Mouse (Mus musculus) retina, embryonic 14.5 days (tissue): ENCODE measurements around the gene Ezr.
A peak's percentile ranks its signal among the peaks of the same experiment; 100 is the strongest.

Experiments used
- DNase-seq: peaks from one replicate; pipeline ENCODE4 v3.0.0-alpha.2; 2015; ENCODE audit warnings: low spot score

The Ezr gene

GRCm38 (mm10) chr17:6789581-6790118 is 7.1 kb upstream of the Ezr start:
- DNase-seq = no peak

- DNase-seq = no peak
Observed at GRCm38 (mm10) chr17:6789103-6789502, 6.5 kb upstream of the Ezr start.

- DNase-seq = no peak
Observed at GRCm38 (mm10) chr17:6787241-6787640, 4.7 kb upstream of the Ezr start.

GRCm38 (mm10) chr17:6783756-6784357 is 1.3 kb upstream of the Ezr start:
- DNase-seq = peak; percentile 65

- DNase-seq = peak; percentile 62
Observed at GRCm38 (mm10) chr17:6783006-6783661, 550 bp upstream of the Ezr start.

GRCm38 (mm10) chr17:6782033-6782526 is 504 bp downstream of the Ezr start:
- DNase-seq = peak; percentile 44

- DNase-seq = no peak
Observed at GRCm38 (mm10) chr17:6781273-6781672, 1.3 kb downstream of the Ezr start.

- DNase-seq = no peak
Observed at GRCm38 (mm10) chr17:6780521-6781115, 2.0 kb downstream of the Ezr start.

- no peak for DNase-seq
Observed at GRCm38 (mm10) chr17:6779632-6780031, 3.0 kb downstream of the Ezr start.

- peak; percentile 61 for DNase-seq
Observed at GRCm38 (mm10) chr17:6778771-6779509, 3.6 kb downstream of the Ezr start.

- DNase-seq = peak; percentile 76
Observed at GRCm38 (mm10) chr17:6778332-6778683, 4.3 kb downstream of the Ezr start.

GRCm38 (mm10) chr17:6777629-6778331 is 4.8 kb downstream of the Ezr start:
- DNase-seq = no peak

- no peak for DNase-seq
Observed at GRCm38 (mm10) chr17:6777061-6777460, 5.5 kb downstream of the Ezr start.

GRCm38 (mm10) chr17:6776576-6776975 is 6.0 kb downstream of the Ezr start:
- DNase-seq = no peak

- no peak for DNase-seq
Observed at GRCm38 (mm10) chr17:6776123-6776522, 6.5 kb downstream of the Ezr start.

GRCm38 (mm10) chr17:6775671-6776070 is 6.9 kb downstream of the Ezr start:
- no peak for DNase-seq

- DNase-seq = no peak
Observed at GRCm38 (mm10) chr17:6775221-6775620, 7.4 kb downstream of the Ezr start.

GRCm38 (mm10) chr17:6773249-6773966 is 9.2 kb downstream of the Ezr start:
- DNase-seq = no peak

- no peak for DNase-seq
Observed at GRCm38 (mm10) chr17:6772490-6772773, 10.2 kb downstream of the Ezr start.

GRCm38 (mm10) chr17:6771661-6772489 is 10.7 kb downstream of the Ezr start:
- no peak for DNase-seq

- DNase-seq = no peak
Observed at GRCm38 (mm10) chr17:6769602-6770001, 13.0 kb downstream of the Ezr start.
